Mouse (Mus musculus) C2C12 (cell line): ENCODE results near the gene Zfp607b.

Experiments
- CTCF ChIP-seq: IDR thresholded peaks from one replicate; pipeline ENCODE4 v1.5.1; 2011; ENCODE audit not compliant: control insufficient read depth, insufficient read depth, insufficient read length
- MAX ChIP-seq: IDR thresholded peaks from one replicate; pipeline ENCODE4 v1.6.1; 2011; ENCODE audit warnings: mild to moderate bottlenecking, control low read depth
- MYOG ChIP-seq: IDR thresholded peaks from one replicate; pipeline ENCODE4 v1.6.1; 2011; ENCODE audit not compliant: control insufficient read depth, insufficient read length; ENCODE audit errors: extremely low read depth
- USF1 ChIP-seq: IDR thresholded peaks from one replicate; pipeline ENCODE4 v1.6.1; 2011; ENCODE audit warnings: low read depth, mild to moderate bottlenecking, control low read depth, moderate library complexity

GRCm38 (mm10) chr7:27649723-27650122, 39.4 kb upstream of the Zfp607b start:
- TF ChIP-seq MAX, result no peak
- no peak for TF ChIP-seq CTCF
- TF ChIP-seq USF1, result no peak
- TF ChIP-seq MYOG, result no peak
